Mouse (Mus musculus) thymus, postnatal 0 days (tissue): ENCODE measurements around the gene Gsdma. TPM values are rescaled to one million over a fixed set of nuclear protein-coding genes. Genes with fewer than 3 reads are reported as not detected.
"Not testable (repeated sequence)": the region's sequence is repeated elsewhere in the genome, so short reads cannot be mapped to it uniquely, and the experiment has no call there.

Source experiments
- DNase-seq: peaks from one replicate; pipeline ENCODE4 v3.0.0-alpha.2; 2015; ENCODE audit warnings: low spot score
- polyA plus RNA-seq: library from polyadenylated mRNA; unstranded; fragments of >200 nt; fragmentation: Nextera tagmentation; extraction: Ambion mirVana; gene quantifications from 2 replicates; pipeline ENCODE4 v1.2.1, GENCODE M21; 2015

Gsdma gene
- polyA plus RNA-seq, 1 experiment from 2014 or later = 0.49 TPM

DNA sequence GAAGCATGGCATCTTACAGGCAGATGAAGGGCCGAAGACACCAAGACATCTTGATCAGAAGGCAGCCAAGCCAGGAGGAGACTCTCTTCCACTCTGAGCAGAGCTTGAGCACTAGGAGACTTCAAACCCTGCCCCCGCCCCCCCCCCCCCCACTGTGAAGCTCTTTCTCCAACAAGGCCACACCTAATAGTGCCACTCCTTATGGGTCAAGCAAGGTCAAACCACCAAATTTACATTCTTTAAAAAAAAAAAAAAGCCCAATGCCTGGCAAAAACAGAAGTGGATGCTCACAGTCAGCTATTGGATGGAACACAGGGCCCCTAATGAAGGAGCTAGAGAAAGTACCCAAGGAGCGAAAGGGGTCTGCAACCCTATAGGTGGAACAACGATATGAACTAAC lies 16.4 kb downstream of the Gsdma start:
- DNase-seq = not testable (repeated sequence)

DNA sequence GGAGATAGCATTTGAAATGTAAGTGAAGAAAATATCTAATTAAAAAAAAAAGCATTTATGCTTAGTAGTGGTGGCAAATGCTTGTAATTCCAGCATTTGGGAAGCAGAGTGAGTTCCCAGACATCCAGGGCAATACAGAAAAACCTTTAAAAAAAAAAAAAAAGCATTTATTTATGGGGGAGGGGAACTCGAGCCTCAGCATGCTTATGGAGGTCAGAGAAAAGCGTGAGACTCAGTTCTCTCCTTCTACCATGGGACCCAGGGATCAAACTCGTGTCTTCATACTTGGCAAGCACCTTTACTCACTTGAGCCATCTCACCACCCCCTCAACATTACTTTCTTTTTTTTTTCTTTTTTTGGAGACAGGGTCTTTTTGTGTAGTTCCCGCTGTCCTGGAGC lies 17.0 kb downstream of the Gsdma start:
- DNase-seq = no peak

DNA sequence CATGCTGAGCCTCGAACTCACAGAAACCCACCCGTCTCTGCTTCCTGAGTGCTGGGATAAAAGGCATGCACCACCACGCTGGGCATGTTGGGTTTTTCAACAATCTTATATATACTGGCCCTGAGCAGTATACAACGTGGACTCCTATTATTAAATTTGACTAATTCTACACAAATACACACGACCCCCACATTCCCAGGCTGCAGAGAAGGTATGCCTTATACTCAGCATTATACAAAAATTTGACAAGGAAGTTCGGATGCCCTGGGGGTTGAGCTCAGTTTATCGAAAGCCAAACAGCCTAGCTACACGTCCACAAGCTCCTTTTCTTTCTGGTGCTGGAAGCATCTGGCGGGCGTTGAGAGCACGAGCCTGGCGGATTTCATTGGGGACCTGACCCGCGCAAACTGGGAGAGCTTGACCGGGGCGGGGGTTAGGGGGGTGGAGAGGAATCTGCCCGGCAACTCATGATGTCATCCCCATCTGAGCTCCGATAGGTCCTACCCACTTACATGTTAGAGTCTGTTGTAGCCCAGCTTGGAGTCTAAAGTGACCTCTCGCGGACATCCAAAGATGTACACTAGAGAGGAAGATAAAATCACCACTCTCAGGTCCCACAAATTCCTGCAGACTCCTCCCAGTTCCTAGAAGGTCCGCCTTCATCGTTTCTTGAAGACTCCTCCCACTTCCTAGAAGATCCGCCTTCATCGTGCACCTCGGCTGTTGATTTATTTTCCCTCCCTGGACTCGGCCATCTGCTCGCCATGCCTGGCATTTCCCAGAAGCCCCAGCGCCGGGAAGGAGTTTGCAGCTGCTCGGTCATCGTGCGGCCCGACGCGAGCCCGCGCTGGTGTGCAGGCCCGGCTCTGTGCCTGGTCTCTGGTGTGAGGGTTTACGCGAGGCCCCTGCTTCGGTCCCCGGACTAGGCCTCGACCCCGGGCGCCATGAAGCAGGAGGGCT lies 17.9 kb downstream of the Gsdma start, which contains the start of gene Psmd3:
Gene Psmd3 (plus strand): TSS at position 769 of the 960 bp plus-strand sequence.
- DNase-seq = peak; percentile 97

DNA sequence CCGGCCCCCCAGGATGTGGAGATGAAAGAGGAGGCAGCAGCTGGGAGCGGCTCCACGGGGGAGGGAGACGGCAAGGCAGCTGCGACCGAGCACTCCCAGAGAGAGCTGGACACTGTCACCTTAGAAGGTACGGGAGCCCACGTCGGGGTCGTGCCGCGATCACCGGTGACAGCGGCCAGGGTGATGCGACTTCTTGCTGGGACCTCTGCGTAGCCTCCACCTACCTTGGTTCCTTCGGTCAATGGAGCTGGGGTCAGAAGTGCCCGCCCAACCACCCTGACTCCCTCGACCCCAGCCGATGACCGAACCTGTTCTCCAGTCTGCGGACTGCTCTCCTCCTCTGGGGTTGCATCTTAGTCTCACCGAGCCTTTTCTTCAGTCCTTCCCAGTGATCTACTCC lies 18.7 kb downstream of the Gsdma start:
- DNase-seq = no peak

DNA sequence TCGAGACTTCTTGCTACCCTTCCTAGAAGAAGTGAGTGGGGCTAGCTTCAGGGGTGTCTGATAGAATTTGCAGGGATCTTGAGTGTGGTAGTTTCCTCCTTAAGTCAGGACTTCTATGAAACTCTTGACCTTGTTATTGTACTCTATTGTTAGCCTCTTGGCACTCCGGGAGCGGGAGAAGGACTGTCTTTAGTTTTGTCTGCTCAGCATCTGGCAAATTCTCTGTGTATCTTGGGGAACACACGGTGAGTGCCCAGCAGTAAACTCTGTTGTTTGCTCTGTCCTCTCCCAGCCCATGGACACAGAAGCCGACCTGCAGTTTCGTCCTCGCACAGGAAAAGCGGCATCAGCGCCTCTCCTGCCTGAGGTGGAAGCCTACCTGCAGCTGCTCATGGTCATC lies 21.5 kb downstream of the Gsdma start:
- no peak for DNase-seq

DNA sequence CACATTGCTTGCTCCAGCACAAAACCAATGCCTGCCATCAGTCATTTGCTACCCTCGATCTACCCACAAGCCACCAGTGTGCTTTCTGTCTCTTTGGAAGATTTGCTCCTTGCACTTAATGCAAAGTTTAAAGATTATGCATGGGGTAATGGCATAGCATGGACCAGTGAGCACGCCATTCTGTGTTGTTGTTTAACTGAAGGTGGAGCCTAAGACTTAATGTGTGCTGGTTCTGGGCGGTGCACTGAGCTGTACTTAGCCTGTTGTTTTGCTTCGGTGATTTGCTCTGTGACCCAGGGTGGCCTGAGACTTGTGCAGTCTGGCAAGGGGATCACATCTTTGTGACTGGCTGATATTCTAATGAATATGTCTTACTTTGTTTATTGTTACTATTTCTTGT lies 22.8 kb downstream of the Gsdma start:
- DNase-seq = no peak

DNA sequence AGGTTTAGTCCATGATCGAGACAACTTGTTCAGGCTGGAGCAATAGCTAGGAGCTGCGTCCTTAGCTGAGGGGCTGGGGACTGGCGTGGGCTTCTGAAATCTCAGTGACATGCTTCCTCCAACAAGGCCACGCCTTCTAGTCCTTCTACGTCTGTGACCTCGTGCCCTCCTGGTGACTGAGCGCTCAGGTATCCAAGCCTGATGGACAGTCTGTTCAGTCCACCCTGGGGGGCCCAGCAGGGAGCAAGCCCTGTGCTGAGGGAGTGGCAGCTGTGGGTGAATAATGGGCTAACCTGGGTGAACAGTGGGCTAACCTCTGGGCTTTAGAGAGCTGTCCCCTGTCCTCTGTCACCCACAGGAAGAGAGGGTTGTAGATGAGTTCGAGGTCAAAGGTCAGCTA lies 23.9 kb downstream of the Gsdma start:
- DNase-seq = no peak

DNA sequence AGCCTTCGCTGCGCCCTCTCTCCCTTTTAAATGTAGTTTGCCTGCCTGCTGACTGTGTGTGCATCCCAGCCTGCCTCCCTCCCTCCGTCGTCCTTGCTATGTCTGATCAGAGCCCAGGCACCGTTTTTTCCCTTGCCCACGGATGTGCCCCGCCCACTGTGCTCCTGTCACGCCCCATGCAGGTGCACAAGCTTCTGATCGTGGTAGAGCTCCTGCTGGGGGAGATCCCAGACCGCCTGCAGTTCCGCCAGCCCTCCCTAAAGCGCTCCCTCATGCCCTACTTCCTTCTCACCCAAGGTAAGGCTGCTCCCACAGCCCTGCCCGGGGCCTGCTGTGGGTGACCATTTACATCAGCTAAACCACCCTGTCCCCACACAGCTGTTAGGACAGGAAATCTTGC lies 29.1 kb downstream of the Gsdma start:
- peak; percentile 81 for DNase-seq

DNA sequence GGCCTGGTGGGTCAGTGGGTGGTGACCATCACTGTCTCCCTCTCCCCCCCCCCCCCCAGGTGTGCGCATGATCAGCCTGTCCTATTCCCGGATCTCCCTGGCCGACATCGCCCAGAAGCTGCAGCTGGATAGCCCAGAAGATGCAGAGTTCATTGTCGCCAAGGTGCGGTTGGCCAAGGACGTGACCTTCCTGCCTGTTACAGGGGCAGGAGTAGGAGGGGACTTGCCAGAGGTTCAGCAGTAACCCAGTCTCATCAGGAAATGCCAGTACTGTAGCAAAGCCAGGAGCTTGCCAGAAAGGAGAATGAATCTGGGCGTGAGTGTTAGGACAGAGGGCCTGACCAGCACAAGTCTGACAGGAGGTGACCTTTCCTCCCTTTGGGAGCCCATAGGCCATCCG lies 29.6 kb downstream of the Gsdma start:
- no peak for DNase-seq

DNA sequence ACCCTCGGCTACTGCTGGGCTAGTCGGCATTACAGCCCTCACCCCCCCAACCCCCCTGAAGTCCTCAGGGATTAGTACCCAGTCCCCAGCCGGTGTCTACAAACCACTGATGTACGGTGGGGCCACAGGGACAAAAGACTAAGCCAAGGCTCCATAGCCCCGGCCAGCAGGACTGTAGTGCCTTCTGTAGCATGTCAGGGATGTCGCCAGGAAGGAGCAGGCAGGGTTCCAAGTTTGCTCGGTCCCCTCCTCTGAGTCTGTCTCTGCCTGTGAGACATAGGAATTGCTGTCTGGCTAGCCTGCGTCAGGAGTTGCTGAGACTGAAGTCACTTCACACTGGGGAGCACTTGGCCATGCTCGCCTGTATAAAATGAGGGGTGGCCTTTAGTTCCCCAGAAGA lies 30.1 kb downstream of the Gsdma start:
- no peak for DNase-seq

DNA sequence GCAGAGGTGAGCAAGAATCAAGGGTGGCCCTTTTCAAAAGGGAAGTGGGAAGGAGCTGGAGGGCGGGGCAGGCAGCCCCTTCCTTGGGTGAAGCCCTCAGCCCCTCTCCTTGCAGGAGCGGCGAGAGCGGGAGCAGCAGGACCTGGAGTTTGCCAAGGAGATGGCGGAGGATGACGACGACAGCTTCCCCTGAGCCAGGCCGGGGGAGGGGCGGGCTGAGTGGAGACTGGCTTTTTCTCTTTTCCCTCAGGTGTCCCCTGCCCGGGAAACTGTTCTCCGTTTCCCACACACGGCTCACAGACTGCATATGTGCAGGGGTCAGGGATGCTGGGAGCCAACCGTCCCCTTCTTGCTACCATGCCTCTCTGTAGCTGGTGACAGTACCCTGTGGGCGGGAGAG lies 31.3 kb downstream of the Gsdma start:
- DNase-seq = no peak

DNA sequence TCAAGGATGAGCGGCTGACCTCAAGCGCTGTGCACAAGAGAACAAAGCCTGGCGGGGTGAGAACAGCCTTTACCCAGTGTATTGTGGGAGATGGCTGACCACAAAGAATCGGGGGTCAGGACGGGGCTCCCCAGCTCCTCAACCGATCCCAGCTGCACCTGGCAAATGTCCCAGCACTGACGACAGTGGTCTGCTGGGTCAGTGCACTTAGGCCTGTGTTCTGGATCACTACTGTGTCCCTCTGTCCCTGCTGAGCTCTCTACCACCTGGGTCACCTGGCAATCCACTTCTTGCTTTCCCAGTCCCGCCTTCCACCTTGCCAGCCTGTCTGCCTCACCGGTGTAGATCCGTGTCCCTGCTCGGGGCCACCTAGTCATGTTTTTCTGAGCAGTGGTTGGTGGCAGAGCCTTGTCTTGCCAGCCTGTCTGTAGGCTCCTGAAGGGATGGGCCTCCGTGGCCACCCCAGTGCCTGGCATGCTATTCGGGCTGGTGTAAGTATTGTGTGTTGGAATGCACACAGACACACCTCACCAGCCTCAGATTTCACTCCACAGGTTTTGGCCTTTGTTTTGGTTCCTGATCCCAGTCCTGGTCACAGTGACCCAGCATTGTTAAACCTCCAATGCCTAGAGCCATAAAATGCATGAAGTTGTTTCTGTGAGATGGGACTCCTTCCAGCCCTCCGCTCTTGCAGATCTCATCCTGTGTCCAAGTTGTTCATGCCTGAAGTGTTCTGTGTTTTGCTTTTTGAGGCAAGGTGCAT lies 32.5 kb downstream of the Gsdma start:
- DNase-seq = no peak

DNA sequence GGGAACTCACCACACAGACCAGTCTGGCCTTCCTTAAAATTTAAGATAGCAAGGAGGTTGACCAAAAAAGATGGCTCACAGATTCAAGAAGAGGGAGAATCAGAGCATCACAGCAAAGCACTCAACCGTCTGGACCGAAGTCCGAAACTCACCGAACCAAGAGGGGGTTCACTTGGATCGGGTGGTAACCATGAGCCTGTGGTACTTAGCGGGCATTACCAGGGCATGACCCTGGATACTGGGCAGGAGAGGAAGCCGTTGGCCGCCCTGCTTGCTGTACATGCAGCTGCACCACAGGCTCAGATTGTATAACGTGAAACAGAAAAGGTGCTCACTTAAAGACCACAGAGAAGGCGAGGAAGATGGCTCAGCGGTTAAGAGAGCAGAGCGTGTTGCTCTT lies 33.1 kb downstream of the Gsdma start:
- DNase-seq = no peak

DNA sequence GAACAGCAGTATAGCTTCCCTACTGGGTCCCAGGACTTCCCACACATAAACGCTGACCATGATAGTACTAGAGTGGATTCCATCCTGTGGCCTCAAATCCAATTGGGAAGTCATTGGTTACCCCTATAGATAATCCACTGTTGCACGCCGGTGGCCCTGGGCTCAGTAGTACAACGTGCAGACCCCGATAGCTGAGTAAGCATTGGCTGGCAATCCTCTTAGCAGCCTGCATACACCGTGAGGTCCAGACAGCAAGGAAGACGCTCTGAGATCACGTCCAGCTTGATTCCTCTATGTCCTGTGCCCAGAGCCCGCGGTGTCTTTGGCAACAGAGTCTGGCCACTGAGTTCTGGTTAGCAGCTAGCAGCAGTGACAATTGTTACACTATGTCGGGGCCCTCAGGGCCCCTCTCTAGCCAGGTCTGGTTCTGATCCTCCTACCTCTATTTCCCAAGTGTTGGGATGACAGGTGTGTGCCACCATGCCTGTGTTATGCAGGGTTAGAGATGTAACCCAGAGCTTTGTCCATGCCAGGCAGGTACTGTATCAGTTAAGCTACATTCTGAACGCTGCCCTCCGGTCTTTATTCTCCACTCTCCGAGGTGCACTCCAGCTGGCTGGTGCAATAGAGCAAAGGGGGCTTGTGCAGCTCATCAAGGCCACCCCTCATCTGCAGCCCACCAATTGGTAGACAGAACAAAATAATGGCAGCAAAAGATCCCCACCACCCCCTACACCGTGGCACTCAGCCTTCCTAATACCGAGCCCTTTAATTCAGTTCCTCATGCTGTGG lies 34.9 kb downstream of the Gsdma start:
- DNase-seq = no peak

DNA sequence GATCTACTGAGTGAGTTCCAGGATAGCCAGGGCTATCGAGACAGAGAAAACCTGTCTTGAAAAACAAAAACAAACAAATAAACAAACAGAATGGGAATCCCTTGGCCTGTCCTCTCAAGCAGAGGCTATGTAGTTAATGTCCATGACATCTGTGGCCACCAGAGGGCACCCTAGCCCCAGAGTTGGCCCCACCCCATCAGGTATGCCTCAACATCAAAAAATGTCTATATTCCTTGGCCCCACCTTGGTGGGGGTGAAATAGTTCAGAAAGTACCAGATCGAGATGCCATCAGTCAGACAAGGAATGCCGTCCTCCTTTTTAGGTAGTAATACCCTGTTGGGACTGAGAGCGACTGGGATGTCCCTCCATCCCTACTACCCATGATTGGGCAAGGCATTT lies 35.8 kb downstream of the Gsdma start:
- peak; percentile 75 for DNase-seq

DNA sequence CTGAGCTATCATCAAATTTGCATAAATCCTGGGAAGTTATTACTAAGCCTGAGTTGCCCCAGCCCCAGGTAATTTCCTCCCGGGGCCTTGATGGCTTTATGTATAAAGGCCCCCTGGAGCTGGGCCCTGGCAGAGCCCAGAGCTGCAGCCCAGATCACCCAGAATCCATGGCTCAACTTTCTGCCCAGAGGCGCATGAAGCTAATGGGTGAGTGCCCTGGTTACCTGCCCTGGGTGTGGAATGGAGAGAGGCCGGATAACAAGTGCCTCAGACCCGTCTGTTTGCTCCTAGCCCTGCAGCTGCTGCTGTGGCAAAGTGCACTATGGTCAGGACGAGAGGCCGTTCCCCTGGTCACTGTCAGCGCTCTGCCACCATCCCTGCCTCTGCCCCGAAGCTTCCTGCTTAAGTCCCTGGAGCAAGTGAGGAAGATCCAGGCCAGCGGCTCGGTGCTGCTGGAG lies 37.1 kb downstream of the Gsdma start, which contains the start of gene Csf3:
Gene Csf3 (plus strand): TSS at position 51 of the 458 bp plus-strand sequence.
- DNase-seq = no peak

DNA sequence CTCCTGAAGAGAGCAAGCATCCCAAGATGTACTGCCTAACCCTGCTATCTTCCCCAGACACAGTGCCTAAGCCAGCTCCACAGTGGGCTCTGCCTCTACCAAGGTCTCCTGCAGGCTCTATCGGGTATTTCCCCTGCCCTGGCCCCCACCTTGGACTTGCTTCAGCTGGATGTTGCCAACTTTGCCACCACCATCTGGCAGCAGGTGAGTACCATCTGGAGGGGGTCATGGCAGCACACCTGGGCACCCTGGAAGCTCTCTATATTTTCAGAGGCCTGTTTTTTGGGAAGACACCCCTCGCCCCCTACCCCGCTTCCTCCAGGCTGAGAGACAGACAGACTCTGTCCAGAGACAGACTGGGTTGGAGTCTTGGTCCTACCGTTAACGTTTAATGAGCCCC lies 38.2 kb downstream of the Gsdma start:
- no peak for DNase-seq

DNA sequence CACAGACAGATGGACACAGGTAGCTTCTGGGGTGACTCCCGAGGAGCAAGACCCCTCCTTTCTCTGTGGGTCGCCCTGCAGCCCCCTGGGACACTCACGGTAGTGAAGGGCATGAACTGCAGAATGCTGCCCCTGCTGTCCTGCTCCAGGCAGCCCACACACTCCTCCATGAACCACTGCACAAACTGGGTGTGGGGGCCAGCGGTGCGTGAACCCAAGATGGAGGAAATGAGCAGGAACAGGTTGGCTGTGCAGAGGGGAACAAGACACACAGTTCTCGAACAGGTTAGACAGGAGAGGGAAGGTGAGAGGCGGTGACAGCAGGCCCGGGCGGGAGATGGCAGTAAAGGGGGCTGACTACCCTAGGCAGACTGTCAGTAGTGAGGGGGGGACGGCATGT lies 40.9 kb downstream of the Gsdma start:
- no peak for DNase-seq

DNA sequence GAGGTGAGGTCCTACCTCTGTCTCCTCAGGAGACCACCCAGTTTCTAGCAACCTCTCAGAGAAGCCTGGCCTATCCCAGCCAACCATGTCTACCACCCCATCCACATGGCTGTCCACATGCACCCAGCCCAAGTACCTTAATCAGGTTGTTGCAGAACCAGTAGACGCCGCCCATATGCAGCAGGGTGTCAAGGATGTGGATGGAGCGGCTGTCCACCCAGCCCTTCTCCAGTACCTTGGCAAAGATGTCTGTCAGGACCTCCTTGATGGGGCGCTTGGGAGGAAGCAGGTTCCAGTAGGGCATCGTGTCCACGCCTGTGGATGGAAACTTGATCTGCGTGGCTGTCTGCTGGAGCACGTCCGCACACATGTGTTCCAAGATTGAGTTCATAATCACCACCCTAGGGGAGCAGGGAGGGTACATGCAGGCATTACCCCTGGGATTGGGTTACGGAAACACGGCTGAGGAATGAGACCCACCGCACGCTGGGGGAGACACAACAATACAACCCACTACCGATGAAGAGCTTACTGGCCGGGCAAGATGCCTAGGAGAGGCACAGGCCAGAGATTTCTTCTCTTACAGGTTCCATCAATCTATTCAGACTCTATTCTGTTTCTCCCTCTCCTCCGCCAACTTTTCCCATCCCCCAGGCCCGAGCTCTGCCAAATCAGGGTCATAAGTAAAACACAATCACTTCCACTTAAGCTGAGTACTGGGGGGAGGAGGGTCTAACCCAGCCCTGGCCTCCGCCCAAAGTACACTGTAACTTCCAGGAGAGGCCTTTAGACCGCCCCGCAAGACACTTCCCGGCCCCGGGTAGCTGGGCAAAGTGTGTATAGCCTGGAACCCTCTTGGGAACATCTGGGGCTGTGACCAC lies 43.5 kb downstream of the Gsdma start:
- no peak for DNase-seq

DNA sequence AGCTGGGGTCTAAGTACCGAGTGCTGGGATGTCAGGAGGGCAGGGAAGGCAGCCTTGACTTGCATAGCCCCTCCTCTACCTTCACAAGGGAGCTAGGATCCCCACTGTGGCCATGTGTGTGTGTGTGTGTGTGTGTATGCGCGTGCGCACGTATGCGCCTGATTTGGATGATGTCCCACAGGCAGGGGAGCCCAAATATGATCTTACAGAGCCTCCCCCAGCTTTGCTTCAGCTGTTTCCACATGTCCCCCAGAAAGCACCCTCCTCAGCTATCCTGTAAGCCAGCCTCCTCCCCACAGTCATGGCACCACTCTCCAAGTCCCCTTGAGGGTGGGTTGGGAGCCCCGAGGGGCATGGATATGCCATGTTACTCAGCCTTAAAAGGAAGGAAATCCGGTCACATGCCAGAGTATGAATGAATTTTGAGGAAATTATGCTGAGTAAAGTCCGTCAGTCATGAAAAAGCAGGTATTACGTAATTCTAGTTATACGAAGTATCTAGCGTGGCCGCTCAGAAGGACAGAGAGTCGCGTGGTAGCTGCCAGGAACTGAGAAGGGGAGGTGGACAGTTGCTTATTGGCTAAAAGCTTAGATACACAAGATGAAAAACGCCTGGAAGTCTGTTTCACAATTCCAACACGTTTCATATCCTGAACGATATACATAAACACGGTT lies 44.3 kb downstream of the Gsdma start:
- DNase-seq = no peak
